Mouse (Mus musculus) embryonic facial prominence, embryonic 12.5 days (tissue): ENCODE data around the gene Copg1. TPM values are rescaled to one million over a fixed set of nuclear protein-coding genes. Genes with fewer than 3 reads are reported as not detected.
A peak's percentile ranks its signal among the peaks of the same experiment; 100 is the strongest.

ENCODE experiments used
- ATAC-seq: fragments of 200-750 bp; cut with Nextera tagmentation; 2 replicates; pipeline ENCODE4 v1.8.0; 2017; ENCODE audit not compliant: insufficient number of reproducible peaks, insufficient read depth, low FRiP score, low TSS enrichment
- H3K27ac ChIP-seq: fragments of 300-500 bp; sonication (generic); 2 replicates; pipeline ENCODE4 v1.5.1; 2016; ENCODE audit warnings: mild to moderate bottlenecking
- H3K27me3 ChIP-seq: fragments of 300-500 bp; sonication (generic); 2 replicates; pipeline ENCODE4 v1.6.1; 2016; ENCODE audit warnings: mild to moderate bottlenecking, moderate library complexity
- H3K36me3 ChIP-seq: fragments of 300-500 bp; sonication (generic); 2 replicates; pipeline ENCODE4 v1.6.1; 2016; ENCODE audit warnings: mild to moderate bottlenecking
- H3K4me1 ChIP-seq: fragments of 300-500 bp; sonication (generic); 2 replicates; pipeline ENCODE4 v1.6.1; 2016
- H3K4me2 ChIP-seq: fragments of 300-500 bp; sonication (generic); replicated peaks from 2 replicates; pipeline ENCODE4 v1.6.1; 2016; ENCODE audit warnings: mild to moderate bottlenecking, moderate library complexity
- H3K4me3 ChIP-seq: fragments of 300-500 bp; sonication (generic); 2 replicates; pipeline ENCODE4 v1.5.1; 2016; ENCODE audit warnings: mild to moderate bottlenecking
- H3K9ac ChIP-seq: fragments of 300-500 bp; sonication (generic); 2 replicates; pipeline ENCODE4 v1.6.1; 2016; ENCODE audit warnings: mild to moderate bottlenecking, moderate library complexity
- H3K9me3 ChIP-seq: fragments of 300-500 bp; sonication (generic); 2 replicates; pipeline ENCODE4 v1.6.1; 2016; ENCODE audit warnings: mild to moderate bottlenecking, moderate library complexity
- WGBS: fragments of 180-500 bp; shearing (Covaris S2); methylation state at CpG from one replicate; pipeline ENCODE4 v1.1.7; 2016; 5-methylcytosine and 5-hydroxymethylcytosine counted together
- polyA plus RNA-seq: library from polyadenylated mRNA; unstranded; fragments of >200 nt; fragmentation: Nextera tagmentation; extraction: Ambion mirVana; gene quantifications from 2 replicates; pipeline ENCODE4 v1.2.1, GENCODE M21; 2016

Copg1 gene
- 176 and 177 TPM in 2 replicates for polyA plus RNA-seq

GRCm38 (mm10) chr6:87887594-87888233, at the start of gene Copg1:
Copg1 (plus strand) TSS chr6:87887814.
- H3K4me1 ChIP-seq: peaks cover 8% of the 10 kb centered on the region

GRCm38 (mm10) chr6:87838551-87839197, 48.9 kb upstream of the Copg1 start, which contains the start of gene Isy1:
Isy1 (minus strand) TSS chr6:87838798.
- Histone ChIP-seq H3K36me3 (peaks cover 31% of the 10 kb centered on the region), H3K4me2 (peak within 1 kb of the TSS; percentile 83), H3K4me3 (peak within 1 kb of the TSS; percentile 85), H3K9me3 (no peaks in the 10 kb centered on the region), H3K9ac (peak within 1 kb of the TSS; percentile 75), H3K27ac (peak within 1 kb of the TSS; percentile 90), H3K4me1 (peaks cover 5% of the 10 kb centered on the region; the same call in 1 of the 2 replicates), H3K27me3 (no peaks in the 10 kb centered on the region)
- peak; percentile 94 for ATAC-seq
- under 1% methylated on average over 46 of the region's 46 CpGs for WGBS

More at GRCm38 (mm10) chr6:87887594-87888233, at the start of gene Copg1:
- Histone ChIP-seq H3K4me2 (peak within 1 kb of the TSS; percentile 71), H3K27ac (peak within 1 kb of the TSS; percentile 81), H3K9ac (peak within 1 kb of the TSS; percentile 89), H3K4me3 (peak within 1 kb of the TSS; percentile 86), H3K9me3 (no peaks in the 10 kb centered on the region), H3K27me3 (no peaks in the 10 kb centered on the region), H3K36me3 (peaks cover 38% of the 10 kb centered on the region)
- peak; percentile 94 for ATAC-seq
- WGBS: under 1% methylated on average over 31 of the region's 31 CpGs

- Histone ChIP-seq H3K27me3 (no peaks in the 10 kb centered on the region), H3K9me3 (no peaks in the 10 kb centered on the region), H3K9ac (no peak overlapping the region), H3K36me3 (peaks cover 32% of the 10 kb centered on the region), H3K4me2 (no peak overlapping the region), H3K4me3 (no peak overlapping the region), H3K27ac (no peak overlapping the region), H3K4me1 (peaks cover 5% of the 10 kb centered on the region; the same call in 1 of the 2 replicates)
- ATAC-seq: no peak
- WGBS: 61% methylated on average over 11 of the region's 11 CpGs
Measured at GRCm38 (mm10) chr6:87839797-87840341, 47.7 kb upstream of the Copg1 start.

GRCm38 (mm10) chr6:87841635-87842034, 46.0 kb upstream of the Copg1 start:
- Histone ChIP-seq H3K27me3 (no peaks in the 10 kb centered on the region), H3K4me1 (peaks cover 6% of the 10 kb centered on the region; the same call in 1 of the 2 replicates), H3K4me3 (no peak overlapping the region), H3K9ac (no peak overlapping the region), H3K36me3 (peaks cover 40% of the 10 kb centered on the region), H3K4me2 (no peak overlapping the region), H3K9me3 (no peaks in the 10 kb centered on the region), H3K27ac (no peak overlapping the region)
- ATAC-seq: no peak
- 81% methylated on average over 8 of the region's 8 CpGs for WGBS

- no peak for ATAC-seq
- H3K36me3 ChIP-seq: peaks cover 44% of the 10 kb centered on the region
Measured at GRCm38 (mm10) chr6:87842254-87842653, 45.4 kb upstream of the Copg1 start.

GRCm38 (mm10) chr6:87845031-87845695, 42.5 kb upstream of the Copg1 start:
- H3K9ac ChIP-seq: no peak overlapping the region
- H3K4me1 ChIP-seq: peaks cover 24% of the 10 kb centered on the region
- WGBS: 92% methylated on average over 13 of the region's 13 CpGs
- H3K27me3 ChIP-seq: no peaks in the 10 kb centered on the region
- ATAC-seq: no peak
- H3K4me2 ChIP-seq: no peak overlapping the region
- H3K36me3 ChIP-seq: peaks cover 49% of the 10 kb centered on the region
- H3K4me3 ChIP-seq: no peak overlapping the region
- H3K27ac ChIP-seq: no peak overlapping the region
- no peaks in the 10 kb centered on the region for H3K9me3 ChIP-seq

More at GRCm38 (mm10) chr6:87842254-87842653, 45.4 kb upstream of the Copg1 start:
- Histone ChIP-seq H3K4me2 (no peak overlapping the region), H3K27me3 (no peaks in the 10 kb centered on the region), H3K4me3 (no peak overlapping the region), H3K9ac (no peak overlapping the region), H3K4me1 (peaks cover 11% of the 10 kb centered on the region; the same call in 1 of the 2 replicates), H3K27ac (no peak overlapping the region), H3K9me3 (no peaks in the 10 kb centered on the region)
- 15% methylated on average over 1 of the region's 1 CpGs for WGBS

- H3K9me3 ChIP-seq: no peaks in the 10 kb centered on the region
- no peak overlapping the region for H3K4me2 ChIP-seq
- WGBS: 72% methylated on average over 1 of the region's 1 CpGs
- H3K9ac ChIP-seq: no peak overlapping the region
- no peak overlapping the region for H3K4me3 ChIP-seq
- H3K36me3 ChIP-seq: peaks cover 46% of the 10 kb centered on the region
- H3K27me3 ChIP-seq: no peaks in the 10 kb centered on the region
- H3K27ac ChIP-seq: no peak overlapping the region
- ATAC-seq: no peak
- H3K4me1 ChIP-seq: peaks cover 24% of the 10 kb centered on the region
Measured at GRCm38 (mm10) chr6:87846813-87847212, 40.8 kb upstream of the Copg1 start.

GRCm38 (mm10) chr6:87849780-87850154, 37.8 kb upstream of the Copg1 start:
- Histone ChIP-seq H3K36me3 (peaks cover 20% of the 10 kb centered on the region), H3K4me3 (peak overlapping the region; percentile 100), H3K27ac (peak overlapping the region; percentile 96), H3K4me1 (peaks cover 24% of the 10 kb centered on the region), H3K27me3 (no peaks in the 10 kb centered on the region), H3K9me3 (no peaks in the 10 kb centered on the region), H3K9ac (peak overlapping the region; percentile 100), H3K4me2 (peak overlapping the region; percentile 74)
- ATAC-seq: no peak
- WGBS: under 1% methylated on average over 8 of the region's 8 CpGs

GRCm38 (mm10) chr6:87850155-87850899, 37.3 kb upstream of the Copg1 start:
- Histone ChIP-seq H3K9ac (peak overlapping the region; percentile 100), H3K4me3 (peak overlapping the region; percentile 100), H3K36me3 (peaks cover 14% of the 10 kb centered on the region), H3K4me2 (peak overlapping the region; percentile 74), H3K9me3 (no peaks in the 10 kb centered on the region), H3K27ac (peak overlapping the region; percentile 96), H3K27me3 (no peaks in the 10 kb centered on the region), H3K4me1 (peaks cover 24% of the 10 kb centered on the region)
- ATAC-seq: peak; percentile 78
- WGBS: under 1% methylated on average over 73 of the region's 73 CpGs

GRCm38 (mm10) chr6:87850900-87851614, 36.6 kb upstream of the Copg1 start, which contains the start of gene Cnbp:
Cnbp (minus strand) TSS chr6:87851106.
- Histone ChIP-seq H3K27ac (peak within 1 kb of the TSS; percentile 96), H3K4me1 (peaks cover 24% of the 10 kb centered on the region), H3K9ac (peak within 1 kb of the TSS; percentile 100), H3K9me3 (no peaks in the 10 kb centered on the region), H3K27me3 (no peaks in the 10 kb centered on the region), H3K4me3 (peak within 1 kb of the TSS; percentile 100), H3K4me2 (peak within 1 kb of the TSS; percentile 74), H3K36me3 (0 out of 2 replicates have a peak, but pooled peaks cover 10% of the 10 kb centered on the region)
- under 1% methylated on average over 52 of the region's 55 CpGs for WGBS
- ATAC-seq: peak; percentile 96
